Mouse (Mus musculus): ENCODE results near the gene Pde4d.

- TF ChIP-seq CTCF (IDR thresholded peaks at IDR 0.05; ENCODE audit: extremely low read depth, insufficient read depth, low read length) (no peak), POLR2A (IDR thresholded peaks at IDR 0.05; ENCODE audit: extremely low read depth, insufficient read depth, low read length) (no peak)
Observed at GRCm38 (mm10) chr13:109118296-109118800, 668.6 kb downstream of the Pde4d start.
